ENCODE assay signal across 8 mouse cellular contexts in the genomic region with DNA sequence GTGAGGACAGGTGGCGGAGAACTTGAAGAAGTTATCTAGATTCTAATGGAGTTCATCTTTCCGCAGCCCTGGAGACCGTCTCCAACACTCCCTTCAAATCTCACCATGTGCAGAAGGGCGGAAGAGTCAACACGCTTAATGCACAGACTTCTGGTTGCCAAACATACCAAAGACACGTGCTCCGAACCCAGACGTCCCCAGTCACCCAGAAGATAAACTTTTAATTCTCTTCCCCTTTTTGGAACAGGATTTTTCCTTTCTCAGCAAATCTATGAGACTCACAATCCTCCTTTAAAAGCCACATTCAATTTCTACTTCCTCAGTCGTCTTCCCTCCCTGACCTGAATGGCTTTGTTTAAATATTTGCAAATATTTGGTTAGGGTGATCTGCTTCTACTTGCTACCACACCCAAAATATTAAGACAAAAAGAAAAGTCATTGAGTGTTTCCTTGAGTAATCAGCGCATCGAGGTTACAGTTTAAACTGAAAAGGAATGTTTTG. TPM values are rescaled to one million over a fixed set of nuclear protein-coding genes. Genes with fewer than 3 reads are reported as not detected.
DNase-seq lines count a peak whose midpoint lies in the region; ATAC-seq and TF ChIP-seq lines count a peak whose summit lies in the region.

No protein-coding gene starts in this region.

- peaks cover 16% of the 10 kb centered on the region for H3K4me1 ChIP-seq in neural tube, embryonic 11.5 days (ENCODE audit: control insufficient read depth, insufficient read depth, low read length)
- peaks cover 8 to 18% of the 10 kb centered on the region in 2 experiments for H3K4me1 ChIP-seq in heart, embryonic 14.5 days (ENCODE audit: control insufficient read depth in 2 of 2, insufficient read depth in 2 of 2, low read length in 2 of 2)
- H3K4me1 ChIP-seq in liver, postnatal 0 days (ENCODE audit: insufficient read depth) = peaks cover 17% of the 10 kb centered on the region
- peaks cover 18% of the 10 kb centered on the region for H3K4me1 ChIP-seq in stomach, embryonic 16.5 days (ENCODE audit: control insufficient read depth, insufficient read depth, low read length)

- no peaks in the 10 kb centered on the region for H3K27me3 ChIP-seq in neural tube, embryonic 11.5 days (ENCODE audit: control insufficient read depth, insufficient read depth, low read length)
- H3K27me3 ChIP-seq in heart, embryonic 14.5 days (ENCODE audit: control insufficient read depth, insufficient read depth, low read length) = no peaks in the 10 kb centered on the region
- 0 out of 2 replicates have a peak, but pooled peaks cover 4% of the 10 kb centered on the region for H3K27me3 ChIP-seq in liver, postnatal 0 days (ENCODE audit: insufficient read depth, low read length)
- H3K27me3 ChIP-seq in stomach, embryonic 16.5 days (ENCODE audit: control insufficient read depth, insufficient read depth, low read length) = no peaks in the 10 kb centered on the region

- peak overlapping the region; percentile 89 for H3K4me3 ChIP-seq in neural tube, embryonic 11.5 days (ENCODE audit: low read depth, low read length)
- peak overlapping the region; percentile 53 to 87 for H3K4me3 ChIP-seq in heart, embryonic 14.5 days (ENCODE audit: control insufficient read depth in 1 of 2, insufficient read depth in 1 of 2, low read depth in 1 of 2, low read length in 2 of 2)
- H3K4me3 ChIP-seq in liver, postnatal 0 days (ENCODE audit: low read depth, low read length) = peak overlapping the region; percentile 77
- peak overlapping the region; percentile 82 for H3K4me3 ChIP-seq in stomach, embryonic 16.5 days (replicated peaks; ENCODE audit: low read length)

- peak overlapping the region; percentile 50 for H3K9ac ChIP-seq in neural tube, embryonic 11.5 days (ENCODE audit: low read length)
- H3K9ac ChIP-seq in heart, embryonic 14.5 days (ENCODE audit: low read length) = peak overlapping the region; percentile 65
- peak overlapping the region; percentile 72 for H3K9ac ChIP-seq in liver, postnatal 0 days (replicated peaks)
- peak overlapping the region; percentile 79 for H3K9ac ChIP-seq in stomach, embryonic 16.5 days (ENCODE audit: low read length)

- no peak for TF ChIP-seq EP300 in liver, postnatal 0 days (IDR thresholded peaks at IDR 0.05; ENCODE audit: low read depth)

- no peaks in the 10 kb centered on the region for H3K36me3 ChIP-seq in neural tube, embryonic 11.5 days (ENCODE audit: control insufficient read depth, insufficient read depth, low read length)
- no peaks in the 10 kb centered on the region for H3K36me3 ChIP-seq in heart, embryonic 14.5 days (ENCODE audit: control insufficient read depth, insufficient read depth, low read length)
- H3K36me3 ChIP-seq in liver, postnatal 0 days (replicated peaks; ENCODE audit: insufficient read depth, low read length) = no peaks in the 10 kb centered on the region
- no peaks in the 10 kb centered on the region for H3K36me3 ChIP-seq in stomach, embryonic 16.5 days (ENCODE audit: control insufficient read depth, insufficient read depth, low read length)

- no peak for DNase-seq in neural tube, embryonic 11.5 days (ENCODE audit: low spot score)
- no peak for DNase-seq in neural tube, embryonic 10.5 days (ENCODE audit: extremely low spot score, low spot score)
- no peak for DNase-seq in liver, postnatal 0 days
- DNase-seq in layer of hippocampus, adult 11-12 months (ENCODE audit: low spot score) = no peak
- no peak for DNase-seq in adrenal gland, postnatal 25 days
- DNase-seq in cerebellum, adult 18-20 months = no peak

- H3K4me2 ChIP-seq in neural tube, embryonic 11.5 days (ENCODE audit: low read depth) = peak overlapping the region; percentile 91
- peak overlapping the region; percentile 94 for H3K4me2 ChIP-seq in heart, embryonic 14.5 days (ENCODE audit: low read length)
- peak overlapping the region; percentile 99 for H3K4me2 ChIP-seq in liver, postnatal 0 days (ENCODE audit: low read depth, low read length)
- peak overlapping the region; percentile 94 for H3K4me2 ChIP-seq in stomach, embryonic 16.5 days (ENCODE audit: low read depth, low read length)

- H3K9me3 ChIP-seq in neural tube, embryonic 11.5 days (ENCODE audit: control insufficient read depth, low read length) = no peaks in the 10 kb centered on the region
- H3K9me3 ChIP-seq in heart, embryonic 14.5 days (ENCODE audit: control insufficient read depth, low read length) = no peaks in the 10 kb centered on the region
- no peaks in the 10 kb centered on the region for H3K9me3 ChIP-seq in liver, postnatal 0 days (ENCODE audit: low read length)
- H3K9me3 ChIP-seq in stomach, embryonic 16.5 days (replicated peaks; ENCODE audit: control insufficient read depth, low read length) = no peaks in the 10 kb centered on the region

- no peak for TF ChIP-seq CTCF in liver, postnatal 0 days (IDR thresholded peaks at IDR 0.05; ENCODE audit: low read depth)

- 17% methylated on average over 11 of the region's 11 CpGs for WGBS in neural tube, embryonic 11.5 days
- WGBS in heart, embryonic 14.5 days = 23% methylated on average over 11 of the region's 11 CpGs
- 15% methylated on average over 11 of the region's 11 CpGs for WGBS in liver, postnatal 0 days (ENCODE audit: insufficient replicate concordance)
- WGBS in stomach, embryonic 16.5 days = 10% methylated on average over 11 of the region's 11 CpGs

- H3K27ac ChIP-seq in neural tube, embryonic 11.5 days (ENCODE audit: low read depth, low read length) = no peak overlapping the region
- peak overlapping the region in 1 of 2 experiments; percentile 31; a peak in 1 of 4 replicates for H3K27ac ChIP-seq in heart, embryonic 14.5 days (replicated peaks in 1 of 2; ENCODE audit: control insufficient read depth in 1 of 2, insufficient read depth in 1 of 2, low read depth in 2 of 2, low read length in 2 of 2)
- peak overlapping the region; percentile 83 for H3K27ac ChIP-seq in liver, postnatal 0 days (ENCODE audit: low read depth)
- peak overlapping the region; percentile 92 for H3K27ac ChIP-seq in stomach, embryonic 16.5 days (ENCODE audit: low read length)

- ATAC-seq in neural tube, embryonic 11.5 days (ENCODE audit: insufficient read depth, low FRiP score, low TSS enrichment) = 0 out of 2 replicates have a peak, but pooled peaks have one; percentile 17
- ATAC-seq in heart, embryonic 14.5 days (ENCODE audit: insufficient number of reproducible peaks, insufficient read depth, low FRiP score, low read depth) = 0 out of 2 replicates have a peak, but pooled peaks have one; percentile 1
- peak; percentile 16 for ATAC-seq in liver, postnatal 0 days
- ATAC-seq in stomach, embryonic 16.5 days (ENCODE audit: insufficient read depth, low FRiP score) = peak; percentile 12

RNA-seq across cellular contexts. Expression of a gene that starts 0.9 kb away (rescaled TPM):
- 9.4 TPM in 2 replicates for polyA plus RNA-seq in neural tube, embryonic 11.5 days (2014; fragmentation: Nextera tagmentation; extraction: Ambion mirVana)
- polyA plus RNA-seq in heart, embryonic 14.5 days (2014; fragmentation: Nextera tagmentation; extraction: Ambion mirVana) = 7.2 and 7.5 TPM in 2 replicates
- polyA plus RNA-seq in liver, postnatal 0 days (2015; fragmentation: Nextera tagmentation; extraction: Ambion mirVana) = 3.9 and 4.5 TPM in 2 replicates
- 13.3 and 13.9 TPM in 2 replicates for polyA plus RNA-seq in stomach, embryonic 16.5 days (2015; fragmentation: Nextera tagmentation; extraction: Ambion mirVana)
- total RNA-seq in adrenal gland, postnatal 25 days (2021) = 25.6 and 43.2 TPM in 2 replicates
